Mouse (Mus musculus) cerebellum, postnatal 14 days (tissue): ENCODE results near the gene Avpr2.

Experiments
- DNase-seq, 2 experiments: peaks; one replicate each; pipeline ENCODE4 v3.0.0; 2021; ENCODE audit warnings: mixed read lengths in 2 of 2

The Avpr2 gene

GRCm38 (mm10) chrX:73891551-73892152, at the start of gene Avpr2:
Avpr2 (plus strand) TSS chrX:73892102.
- DNase-seq: no peak

- DNase-seq: peak; percentile 62 to 76
Measured at GRCm38 (mm10) chrX:73854326-73855086, 37.4 kb upstream of the Avpr2 start.

GRCm38 (mm10) chrX:73855087-73855408, 36.9 kb upstream of the Avpr2 start:
- no peak for DNase-seq

- DNase-seq: no peak
Measured at GRCm38 (mm10) chrX:73864692-73865091, 27.2 kb upstream of the Avpr2 start.

- DNase-seq: peak; percentile 69 to 75
Measured at GRCm38 (mm10) chrX:73867256-73867655, 24.6 kb upstream of the Avpr2 start.

- no peak for DNase-seq
Measured at GRCm38 (mm10) chrX:73867852-73868251, 24.1 kb upstream of the Avpr2 start.

- no peak for DNase-seq
Measured at GRCm38 (mm10) chrX:73869334-73869733, 22.6 kb upstream of the Avpr2 start.

GRCm38 (mm10) chrX:73871474-73871873, 20.4 kb upstream of the Avpr2 start:
- peak in 1 of 2 experiments; percentile 0 for DNase-seq

- peak in 1 of 2 experiments; percentile 38 for DNase-seq
Measured at GRCm38 (mm10) chrX:73871956-73872355, 19.9 kb upstream of the Avpr2 start.

- DNase-seq: peak in 1 of 2 experiments; percentile 0
Measured at GRCm38 (mm10) chrX:73875881-73876280, 16.0 kb upstream of the Avpr2 start.

GRCm38 (mm10) chrX:73877014-73877413, 14.9 kb upstream of the Avpr2 start:
- DNase-seq: peak in 1 of 2 experiments; percentile 0

- peak; percentile 71 to 75 for DNase-seq
Measured at GRCm38 (mm10) chrX:73880194-73881035, 11.5 kb upstream of the Avpr2 start.

- DNase-seq: peak in 1 of 2 experiments; percentile 23
Measured at GRCm38 (mm10) chrX:73881036-73881427, 10.9 kb upstream of the Avpr2 start.

- no peak for DNase-seq
Measured at GRCm38 (mm10) chrX:73881463-73881862, 10.4 kb upstream of the Avpr2 start.

- peak; percentile 86 to 88 for DNase-seq
Measured at GRCm38 (mm10) chrX:73892833-73893232, 931 bp downstream of the Avpr2 start.

- peak; percentile 68 to 75 for DNase-seq
Measured at GRCm38 (mm10) chrX:73895719-73896118, 3.8 kb downstream of the Avpr2 start, which contains the start of gene L1cam. L1cam (minus strand) TSS chrX:73896105.

- DNase-seq: no peak
Measured at GRCm38 (mm10) chrX:73897959-73898358, 6.1 kb downstream of the Avpr2 start.

GRCm38 (mm10) chrX:73910049-73910448, 18.1 kb downstream of the Avpr2 start:
- no peak for DNase-seq

- DNase-seq: no peak
Measured at GRCm38 (mm10) chrX:73910451-73910850, 18.5 kb downstream of the Avpr2 start.

GRCm38 (mm10) chrX:73911156-73911555, 19.3 kb downstream of the Avpr2 start:
- DNase-seq: no peak

GRCm38 (mm10) chrX:73911588-73911987, 19.7 kb downstream of the Avpr2 start:
- DNase-seq: no peak

- DNase-seq: peak; percentile 87 to 88
Measured at GRCm38 (mm10) chrX:73914827-73915703, 23.2 kb downstream of the Avpr2 start.
